Mouse (Mus musculus) T-helper 1 cell (primary cell): ENCODE measurements around the gene Gm20708.

Source experiments
- in situ Hi-C: fragments of 300-600 bp; cut with MboI, MseI; formaldehyde crosslinking; loops from one replicate; pipeline ENCODE4 v1.15.1; 2025; ENCODE audit warnings: high pct_unique_total_duplicates

Gene Gm20708

GRCm38 (mm10) chr11:117863174-117863856 lies 53.8 kb downstream of the Gm20708 start:
- in situ Hi-C loops, result no loop called here

DNA sequence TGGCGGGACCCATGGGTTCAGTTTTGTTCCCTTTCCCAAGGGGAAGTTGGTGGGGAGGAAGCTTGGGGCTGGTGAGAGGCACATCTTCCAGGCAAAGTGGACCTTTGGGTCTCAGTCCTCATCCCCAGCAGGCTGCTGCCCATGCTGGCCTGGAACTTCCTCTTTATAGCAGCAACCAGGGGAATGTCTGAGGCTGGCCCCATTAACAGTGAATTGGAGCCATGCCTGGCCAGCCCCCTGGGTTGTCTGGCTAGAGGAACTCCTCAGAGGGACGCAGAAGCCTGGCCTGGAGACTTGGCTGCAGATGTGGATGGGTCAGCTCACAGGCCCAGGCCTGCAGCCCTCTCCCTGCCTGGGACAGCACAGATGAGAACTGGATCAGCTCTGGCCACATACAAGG lies 55.3 kb downstream of the Gm20708 start:
- in situ Hi-C loops, result loop anchor here (5.0 kb wide), 2 partner anchors 52 to 157 kb away; no protein-coding TSS in a partner anchor

- in situ Hi-C loops, result loop anchor here (5.0 kb wide), 2 partner anchors 51 to 156 kb away; no protein-coding TSS in a partner anchor
These were observed 56.5 kb downstream of the Gm20708 start for GRCm38 (mm10) chr11:117865988-117866387.

GRCm38 (mm10) chr11:117870688-117871365 lies 61.4 kb downstream of the Gm20708 start:
- in situ Hi-C loops, result loop anchor here (5.0 kb wide), 2 partner anchors 96 to 211 kb away; no protein-coding TSS in a partner anchor

GRCm38 (mm10) chr11:117871376-117871775 lies 61.9 kb downstream of the Gm20708 start:
- in situ Hi-C loops, result loop anchor here (5.0 kb wide), 2 partner anchors 96 to 211 kb away; no protein-coding TSS in a partner anchor

DNA sequence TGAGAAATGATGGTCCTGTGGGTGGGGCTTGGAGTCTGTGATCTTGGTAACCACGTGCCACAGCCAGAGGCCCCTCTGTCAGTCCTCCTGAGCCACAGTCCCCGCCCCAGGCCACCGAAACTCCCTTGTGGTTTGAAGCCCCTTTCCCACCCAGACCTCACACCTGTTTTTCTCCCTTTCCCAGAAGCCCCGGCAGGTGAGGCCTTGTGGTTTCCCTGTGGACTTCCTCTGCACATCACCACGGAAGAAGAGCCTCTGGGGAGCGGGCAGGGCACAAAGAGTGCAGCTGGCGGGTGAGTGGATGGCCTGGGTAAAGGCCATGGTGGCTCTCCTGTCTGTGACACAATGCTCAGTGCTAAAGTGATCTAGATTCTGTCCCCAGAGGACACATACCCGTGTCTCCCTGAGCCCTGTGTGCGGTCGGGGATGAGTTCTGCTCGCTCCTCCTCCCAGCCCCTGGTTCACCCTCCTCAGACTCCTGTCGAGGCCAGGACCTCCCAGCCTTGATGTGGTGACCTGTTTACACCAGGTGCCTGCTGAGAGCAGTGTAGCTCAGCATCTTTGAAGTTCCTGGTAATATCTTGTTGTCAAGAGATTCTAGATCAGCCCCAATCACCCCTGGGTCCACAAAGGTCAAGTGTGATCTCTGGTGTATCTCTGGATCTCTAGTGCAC lies 62.6 kb downstream of the Gm20708 start:
- in situ Hi-C loops, result loop anchor here (5.0 kb wide), 2 partner anchors 95 to 210 kb away; no protein-coding TSS in a partner anchor

DNA sequence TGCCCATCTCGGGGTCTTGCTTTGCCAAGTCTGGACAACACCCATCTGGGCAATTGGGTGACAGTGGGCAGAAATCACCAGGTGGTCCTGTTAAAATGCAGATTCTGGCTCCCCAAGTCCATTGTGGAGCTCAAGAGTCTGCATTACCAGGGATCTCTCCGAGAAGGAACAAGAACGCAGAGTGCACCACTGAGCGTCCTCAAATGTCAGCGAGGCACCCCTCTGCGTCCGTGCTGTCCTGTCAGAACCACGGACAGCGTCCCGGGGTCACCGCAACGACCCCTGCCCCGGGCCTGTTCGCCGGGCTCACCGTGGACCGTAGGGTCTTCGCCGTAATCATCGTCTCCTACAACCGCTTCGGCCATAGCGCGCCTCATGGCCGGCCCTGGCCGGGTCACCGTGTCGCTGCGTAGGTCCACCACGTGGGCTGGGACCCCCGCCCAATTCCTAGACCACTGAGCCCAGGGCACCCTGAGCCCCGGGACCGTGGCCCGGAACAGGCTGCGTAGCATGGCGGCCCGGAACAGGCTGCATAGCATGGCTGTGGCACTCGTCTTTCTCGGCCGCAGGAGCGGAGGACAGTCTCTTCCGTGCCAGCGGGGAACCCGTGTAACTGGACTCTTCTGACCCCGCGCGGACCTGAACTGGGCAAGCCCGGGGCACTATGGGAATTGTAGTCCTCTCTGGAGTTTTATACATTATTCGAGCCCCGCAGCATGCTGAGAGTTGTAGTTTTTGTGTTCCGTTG lies 63.6 kb downstream of the Gm20708 start, which contains the start of gene Tha1:
Gene Tha1 (minus strand): TSS at position 621 of the 748 bp plus-strand sequence.
- in situ Hi-C loops, result loop anchor here (5.0 kb wide), 2 partner anchors 94 to 209 kb away; no protein-coding TSS in a partner anchor

DNA sequence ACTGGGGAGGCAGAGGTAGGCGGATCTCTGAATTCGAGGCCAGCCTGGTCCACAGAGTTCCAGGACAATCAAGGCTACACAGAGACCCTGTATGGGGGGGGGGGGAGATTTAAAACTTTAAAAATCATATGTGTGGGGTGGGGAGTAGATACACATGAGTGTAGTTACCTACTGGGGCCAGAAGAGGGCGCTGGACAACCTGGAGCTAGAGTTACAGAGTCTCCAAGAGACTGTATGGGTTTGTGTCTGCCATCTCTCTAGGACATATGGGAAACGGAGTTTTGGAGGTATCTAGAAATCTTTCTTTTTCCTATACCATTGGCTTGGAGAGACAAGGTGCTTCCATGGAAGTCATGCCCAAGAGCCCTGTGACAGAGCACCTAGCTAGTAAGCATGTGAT lies 65.0 kb downstream of the Gm20708 start:
- in situ Hi-C loops, result loop anchor here (5.0 kb wide), 2 partner anchors 93 to 208 kb away; no protein-coding TSS in a partner anchor

DNA sequence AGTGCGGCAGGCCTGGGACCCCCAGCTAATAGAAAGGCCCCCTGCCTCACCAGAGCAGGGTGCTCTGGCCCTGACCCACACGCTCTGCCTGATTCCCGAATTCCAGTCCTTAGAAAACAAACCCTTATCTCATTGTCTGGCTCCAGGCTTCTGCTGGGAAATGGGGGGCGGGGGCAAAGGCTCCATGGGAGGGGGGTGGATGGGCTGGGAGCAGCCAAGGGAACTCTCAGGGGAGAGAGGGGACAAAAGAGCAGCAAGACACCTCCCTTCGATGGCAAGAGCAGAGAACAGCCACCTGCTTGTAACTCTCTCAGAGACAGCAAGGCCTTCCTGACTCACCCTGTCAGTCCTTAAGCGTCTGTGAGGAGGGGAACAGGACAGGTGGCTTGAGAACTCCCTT lies 66.2 kb downstream of the Gm20708 start:
- in situ Hi-C loops, result no loop called here

DNA sequence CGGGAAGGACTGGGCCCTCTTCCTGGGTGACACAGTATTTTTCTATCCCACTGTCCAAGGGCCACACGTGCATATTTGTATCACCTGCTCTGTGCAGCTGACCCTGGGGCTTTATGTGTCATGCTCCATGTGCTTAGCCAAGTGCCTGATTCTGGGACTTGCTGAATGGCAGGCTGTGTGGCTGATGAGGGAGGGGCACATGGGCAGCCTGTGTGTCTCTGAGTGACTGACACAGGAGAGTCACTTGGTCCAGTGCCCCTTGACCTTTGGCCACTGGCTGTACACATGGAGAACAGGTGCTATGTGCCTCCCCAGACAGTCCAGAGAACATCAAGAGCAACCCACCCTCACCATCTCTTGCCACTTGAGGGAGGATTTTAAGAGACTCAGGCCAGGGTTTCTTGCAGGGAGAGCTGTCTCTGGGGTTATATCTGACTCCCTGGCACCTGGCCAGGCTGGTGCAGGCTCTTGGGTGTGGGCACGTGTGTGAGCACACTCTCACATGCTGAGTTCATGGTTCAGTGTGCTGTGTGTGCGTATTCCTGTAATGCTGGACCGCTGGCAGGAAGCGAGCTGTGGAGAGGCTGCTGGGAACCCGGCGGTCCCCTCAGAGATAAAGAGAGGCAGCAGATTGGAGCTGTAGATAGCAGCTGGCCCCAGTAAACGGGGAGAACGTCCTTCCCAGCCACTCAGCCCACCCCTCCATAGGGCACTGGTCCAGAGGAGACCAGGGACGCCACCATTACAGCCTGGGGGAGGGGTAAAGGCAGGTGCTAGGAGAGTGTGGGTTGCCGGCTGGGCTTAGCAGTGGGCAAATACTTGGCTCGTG lies 68.7 kb downstream of the Gm20708 start:
- in situ Hi-C loops, result no loop called here

DNA sequence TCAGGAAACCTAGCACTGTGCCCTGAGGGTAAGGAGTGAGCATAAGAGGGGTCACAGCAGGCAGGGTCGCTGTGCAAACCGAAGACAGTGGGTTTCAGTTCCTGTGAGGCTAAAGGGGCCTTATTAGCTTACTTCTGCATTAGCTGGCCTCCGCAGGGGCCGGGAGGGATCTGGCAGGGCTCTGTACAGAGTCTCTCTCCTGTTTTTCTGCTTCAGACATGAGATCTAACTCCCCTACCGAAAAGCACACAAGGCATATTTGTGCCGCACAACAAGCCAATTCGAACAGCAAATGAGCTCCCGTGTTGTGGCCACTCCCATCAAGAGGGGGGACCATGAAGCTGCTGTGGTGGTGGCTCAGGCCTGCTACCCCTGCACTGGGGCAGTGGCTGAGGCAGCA lies 69.4 kb downstream of the Gm20708 start:
- in situ Hi-C loops, result no loop called here

GRCm38 (mm10) chr11:117879676-117880075 lies 70.2 kb downstream of the Gm20708 start:
- in situ Hi-C loops, result no loop called here

- in situ Hi-C loops, result no loop called here
These were observed 71.0 kb downstream of the Gm20708 start for GRCm38 (mm10) chr11:117880336-117880976.

DNA sequence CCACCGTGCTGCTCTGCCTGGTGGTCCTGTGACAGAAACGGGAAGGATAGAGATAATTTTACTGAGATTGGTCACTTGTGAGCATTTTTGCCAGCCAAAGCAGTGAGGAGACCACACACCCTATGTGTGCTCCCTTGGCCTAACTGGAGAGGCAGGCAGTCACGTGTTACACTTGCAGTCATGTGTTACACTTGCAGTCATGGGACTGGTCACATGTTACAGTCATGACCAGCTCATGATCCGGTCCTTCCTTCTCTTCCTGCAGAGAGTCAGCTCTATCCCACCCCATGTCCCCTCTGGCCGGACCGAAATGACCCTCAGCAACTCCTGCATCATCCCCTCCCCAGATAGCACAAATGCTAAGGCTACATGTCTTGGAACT lies 71.5 kb downstream of the Gm20708 start:
- in situ Hi-C loops, result no loop called here

DNA sequence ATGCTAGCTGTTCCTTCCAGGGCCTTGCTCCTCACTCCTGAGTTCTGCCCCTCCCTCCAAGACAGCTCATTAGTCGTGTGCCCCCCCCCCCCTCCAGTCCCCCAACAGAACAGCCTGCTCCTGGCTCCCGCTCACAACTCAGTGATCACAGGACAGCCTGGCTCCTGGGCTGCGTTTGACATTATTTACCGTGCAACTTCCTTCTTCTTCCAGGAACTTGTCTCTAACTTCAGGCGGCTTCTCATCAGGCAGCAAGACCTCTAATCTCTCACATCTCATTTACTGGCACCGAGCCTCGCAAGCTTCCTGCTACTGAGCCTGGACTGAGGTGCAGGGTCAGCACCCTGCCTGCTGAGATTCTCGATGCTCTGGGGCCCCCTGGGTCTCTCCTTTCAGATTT lies 72.3 kb downstream of the Gm20708 start:
- in situ Hi-C loops, result no loop called here

DNA sequence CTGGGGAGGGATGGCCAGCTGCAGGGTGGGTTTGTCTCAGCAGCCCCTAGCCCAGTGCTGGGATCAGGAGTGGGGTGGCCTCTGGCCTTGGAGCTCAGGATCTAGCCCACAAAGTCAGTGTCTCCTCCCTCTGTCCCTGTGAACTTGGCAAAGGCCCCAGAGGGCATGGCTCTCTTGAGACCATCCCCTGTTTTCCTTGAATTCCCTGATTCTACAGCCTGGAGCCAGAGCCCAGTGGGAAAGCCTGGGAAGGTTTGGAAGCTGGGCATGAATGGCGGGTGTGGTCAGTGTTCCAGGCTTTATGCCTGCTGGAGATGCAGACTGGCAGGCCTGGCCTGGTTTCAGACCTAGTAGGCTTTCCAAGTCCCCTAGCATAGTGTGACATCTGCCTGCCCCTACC lies 72.7 kb downstream of the Gm20708 start:
- in situ Hi-C loops, result no loop called here

DNA sequence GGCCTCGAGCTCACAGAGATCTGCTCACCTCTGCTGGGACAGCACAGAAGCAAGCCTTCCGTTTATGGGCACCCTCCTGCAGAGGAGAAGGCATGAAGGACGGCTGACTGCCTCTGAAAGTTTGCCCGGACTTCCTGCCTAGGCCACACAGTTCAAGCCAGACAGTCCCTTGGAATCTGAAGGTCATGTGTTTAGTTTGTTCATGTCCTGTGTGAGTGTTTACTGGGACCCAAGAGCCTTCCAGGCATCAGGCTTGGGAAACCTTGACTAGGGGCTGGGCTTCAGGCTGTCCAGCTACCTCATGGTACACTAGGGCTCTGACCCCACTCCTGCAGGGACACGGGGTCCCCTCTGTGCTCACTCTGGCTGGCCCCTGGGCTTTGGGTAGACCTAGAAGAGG lies 76.5 kb downstream of the Gm20708 start:
- in situ Hi-C loops, result loop anchor here (5.0 kb wide), 2 partner anchors 56 to 1154 kb away; no protein-coding TSS in a partner anchor

DNA sequence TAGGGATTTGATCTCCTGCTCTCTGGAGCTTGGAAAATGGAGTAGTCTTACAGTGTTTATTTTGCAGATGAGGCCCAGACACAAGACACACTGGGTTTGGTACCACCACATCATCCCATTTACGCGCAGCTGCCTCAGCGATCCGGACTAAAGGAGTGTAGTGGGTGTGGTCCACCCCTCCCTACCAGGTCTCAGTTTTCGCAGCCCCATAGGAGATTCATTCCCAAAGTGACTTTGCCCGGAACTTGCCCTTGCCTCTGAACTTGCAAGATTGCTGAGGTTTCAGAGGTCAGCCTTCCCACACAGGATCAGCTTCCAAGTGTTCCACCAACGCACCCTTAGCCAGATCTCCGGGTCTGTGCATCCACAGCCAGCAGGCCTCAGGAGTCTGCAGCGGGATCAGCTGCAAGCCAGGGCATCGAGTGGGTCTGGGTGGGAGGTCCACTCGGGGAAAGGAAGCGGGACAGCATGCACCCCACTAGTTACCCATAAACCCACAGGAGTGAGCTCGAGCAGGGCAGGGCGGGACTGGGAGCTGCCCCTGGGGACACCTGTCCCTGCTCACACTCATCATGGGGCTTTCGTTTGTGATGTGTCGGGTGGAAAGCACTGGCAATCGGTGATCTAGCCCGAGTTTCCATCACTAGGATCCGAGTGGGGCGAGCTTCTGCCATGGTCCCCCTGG lies 78.8 kb downstream of the Gm20708 start:
- in situ Hi-C loops, result loop anchor here (5.0 kb wide), 2 partner anchors 54 to 1156 kb away; no protein-coding TSS in a partner anchor
